Mouse (Mus musculus) left cerebral cortex, adult 6 months (tissue): ENCODE data around the gene P3h2. TPM values are rescaled to one million over a fixed set of nuclear protein-coding genes. Genes with fewer than 3 reads are reported as not detected.

Source experiments
- long read RNA-seq, 2 experiments: library from polyadenylated mRNA; unstranded; transcript quantifications; one replicate each; pipeline ENCODE4 v2.0.0; 2019 to 2020
- polyA plus RNA-seq: library from polyadenylated mRNA; unstranded; fragments of <200 nt; fragmentation: Nextera tagmentation; gene quantifications from 2 replicates; pipeline ENCODE4 v1.2.3, GENCODE M21; 2021

P3h2 gene
- polyA plus RNA-seq: 0.34 and 1.5 TPM in 2 replicates
- long read RNA-seq, experiment 1, partial matches to known transcripts: 0 of 2 reads
- long read RNA-seq, experiment 1, other reads (novel, unspliced or antisense): 1 of 2 reads
- long read RNA-seq, experiment 2, partial matches to known transcripts: 1 of 1 reads
- long read RNA-seq, experiment 2, other reads (novel, unspliced or antisense): 0 of 1 reads

DNA sequence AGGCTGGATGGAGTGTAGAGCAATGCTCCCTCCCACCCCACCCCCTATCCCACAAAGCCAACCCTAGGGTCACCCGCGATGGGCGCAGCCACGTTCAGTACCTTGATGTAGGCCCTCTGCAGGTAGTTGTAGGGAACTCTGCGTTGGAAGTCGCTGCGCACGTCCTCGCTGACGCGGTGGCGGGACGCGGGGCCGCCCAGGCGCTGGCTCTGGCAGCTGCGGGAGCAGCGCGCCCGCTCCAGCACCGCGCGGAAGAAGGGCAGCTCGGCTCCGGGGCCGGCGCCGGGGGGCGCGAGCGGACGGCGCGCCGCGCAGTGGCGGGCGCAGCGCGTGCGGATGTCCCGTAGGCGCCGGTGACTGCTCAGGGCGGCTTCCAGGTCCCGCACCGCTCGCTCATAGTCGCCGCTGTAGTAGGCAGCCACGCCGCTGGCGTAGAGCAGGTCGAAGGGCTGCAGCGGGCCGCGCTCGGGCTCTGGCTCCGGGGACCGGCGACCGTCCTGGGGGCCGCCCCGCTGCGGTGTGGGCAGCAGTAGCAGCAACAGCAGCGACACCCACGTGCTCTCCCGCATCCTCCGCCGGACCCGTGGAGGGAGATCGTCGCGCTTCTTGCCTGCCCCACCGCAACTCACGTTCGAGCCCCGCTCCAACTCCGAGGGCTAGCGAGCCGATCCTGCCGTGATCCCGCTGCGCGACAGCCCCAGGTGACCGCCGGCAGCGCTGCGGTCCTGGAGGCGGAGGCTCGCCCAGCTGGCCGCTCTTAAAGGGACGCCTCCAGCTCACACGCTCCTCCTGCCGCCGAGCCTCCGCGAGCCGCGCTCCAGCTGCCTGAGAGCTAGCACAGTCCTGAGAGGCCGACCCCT, at the start of gene P3h2:
Gene P3h2, minus strand, starts transcription at position 670 of the 860 bp plus-strand sequence.

